Mouse (Mus musculus) limb, embryonic 15.5 days (tissue): ENCODE measurements around the gene Bbc3. TPM values are rescaled to one million over a fixed set of nuclear protein-coding genes. Genes with fewer than 3 reads are reported as not detected.
"Not testable (repeated sequence)": the region's sequence is repeated elsewhere in the genome, so short reads cannot be mapped to it uniquely, and the experiment has no call there.

Experiments
- ATAC-seq: fragments of 200-750 bp; cut with Nextera tagmentation; 2 replicates; pipeline ENCODE4 v1.8.0; 2017; ENCODE audit warnings: low read depth, moderate TSS enrichment; ENCODE audit not compliant: insufficient number of reproducible peaks, low FRiP score, low TSS enrichment
- H3K27ac ChIP-seq: fragments of 300-500 bp; sonication (generic); 2 replicates; pipeline ENCODE4 v1.5.1; 2015; ENCODE audit warnings: moderate library complexity, mild to moderate bottlenecking, inconsistent platforms
- H3K27me3 ChIP-seq: fragments of 300-500 bp; sonication (generic); 2 replicates; pipeline ENCODE4 v1.6.1; 2015; ENCODE audit warnings: inconsistent platforms
- H3K36me3 ChIP-seq: fragments of 300-500 bp; sonication (generic); 2 replicates; pipeline ENCODE4 v1.6.1; 2015; ENCODE audit warnings: inconsistent platforms
- H3K4me1 ChIP-seq: fragments of 300-500 bp; sonication (generic); 2 replicates; pipeline ENCODE4 v1.6.1; 2015; ENCODE audit warnings: inconsistent platforms
- H3K4me2 ChIP-seq: fragments of 300-500 bp; sonication (generic); 2 replicates; pipeline ENCODE4 v1.6.1; 2015; ENCODE audit warnings: mild to moderate bottlenecking, inconsistent platforms
- H3K4me3 ChIP-seq: fragments of 300-500 bp; sonication (generic); 2 replicates; pipeline ENCODE4 v1.5.1; 2015; ENCODE audit warnings: mild to moderate bottlenecking, inconsistent platforms
- H3K9ac ChIP-seq: fragments of 300-500 bp; sonication (generic); 2 replicates; pipeline ENCODE4 v1.6.1; 2015; ENCODE audit warnings: inconsistent platforms
- H3K9me3 ChIP-seq: fragments of 300-500 bp; sonication (generic); 2 replicates; pipeline ENCODE4 v1.6.1; 2016; ENCODE audit warnings: inconsistent platforms
- WGBS: fragments of 180-500 bp; shearing (Covaris S2); methylation state at CpG from one replicate; pipeline ENCODE4 v1.1.7; 2015; 5-methylcytosine and 5-hydroxymethylcytosine counted together
- polyA plus RNA-seq: library from polyadenylated mRNA; unstranded; fragments of >200 nt; fragmentation: Nextera tagmentation; extraction: Ambion mirVana; gene quantifications from 2 replicates; pipeline ENCODE4 v1.2.1, GENCODE M21; 2015

Bbc3 gene
- polyA plus RNA-seq, 1 experiment from 2014 or later: 6.4 TPM

- H3K27me3 ChIP-seq: no peaks in the 10 kb centered on the region
- H3K4me1 ChIP-seq: peaks cover 39% of the 10 kb centered on the region
- peak; percentile 62 for ATAC-seq
- 3% methylated on average over 41 of the region's 41 CpGs for WGBS
- H3K9me3 ChIP-seq: no peaks in the 10 kb centered on the region
- H3K9ac ChIP-seq: peak overlapping the region; percentile 27; the same call in 1 of the 2 replicates
- no peaks in the 10 kb centered on the region for H3K36me3 ChIP-seq
- peak overlapping the region; percentile 90 for H3K4me2 ChIP-seq
- H3K27ac ChIP-seq: peak overlapping the region; percentile 93
- H3K4me3 ChIP-seq: peak overlapping the region; percentile 54
Observed at GRCm38 (mm10) chr7:16295321-16295900, 12.8 kb upstream of the Bbc3 start.

- H3K9ac ChIP-seq: no peak overlapping the region
- H3K27me3 ChIP-seq: no peaks in the 10 kb centered on the region
- no peaks in the 10 kb centered on the region for H3K36me3 ChIP-seq
- 42% methylated on average over 2 of the region's 2 CpGs for whole genome bisulfite sequencing
- no peak overlapping the region for H3K4me3 ChIP-seq
- H3K4me1 ChIP-seq: peaks cover 39% of the 10 kb centered on the region
- no peak for ATAC-seq
- no peak overlapping the region for H3K4me2 ChIP-seq
- no peaks in the 10 kb centered on the region for H3K9me3 ChIP-seq
- peak overlapping the region; percentile 93 for H3K27ac ChIP-seq
Observed at GRCm38 (mm10) chr7:16296146-16296545, 12.0 kb upstream of the Bbc3 start.

- H3K36me3 ChIP-seq: no peaks in the 10 kb centered on the region
- no peaks in the 10 kb centered on the region for H3K27me3 ChIP-seq
- WGBS: under 1% methylated on average over 21 of the region's 22 CpGs
- peak overlapping the region; percentile 93 for H3K27ac ChIP-seq
- peak overlapping the region; percentile 41 for H3K9ac ChIP-seq
- H3K4me2 ChIP-seq: peak overlapping the region; percentile 58
- H3K9me3 ChIP-seq: no peaks in the 10 kb centered on the region
- peaks cover 39% of the 10 kb centered on the region for H3K4me1 ChIP-seq
- H3K4me3 ChIP-seq: peak overlapping the region; percentile 34
- ATAC-seq: no peak; the same call in 1 of the 2 replicates
Observed at GRCm38 (mm10) chr7:16296766-16297390, 11.3 kb upstream of the Bbc3 start.

- Histone ChIP-seq H3K4me1 (peaks cover 39% of the 10 kb centered on the region), H3K4me3 (no peak overlapping the region), H3K4me2 (no peak overlapping the region), H3K27me3 (no peaks in the 10 kb centered on the region), H3K36me3 (no peaks in the 10 kb centered on the region), H3K9ac (no peak overlapping the region), H3K27ac (no peak overlapping the region), H3K9me3 (no peaks in the 10 kb centered on the region)
- WGBS: 51% methylated on average over 2 of the region's 2 CpGs
- no peak for ATAC-seq
Observed at GRCm38 (mm10) chr7:16297616-16298015, 10.6 kb upstream of the Bbc3 start.

- 77% methylated on average over 5 of the region's 5 CpGs for WGBS
- Histone ChIP-seq H3K27me3 (no peaks in the 10 kb centered on the region), H3K27ac (0 out of 2 replicates have a peak overlapping the region, but pooled peaks have one; percentile 61), H3K4me3 (0 out of 2 replicates have a peak overlapping the region, but pooled peaks have one; percentile 47), H3K36me3 (no peaks in the 10 kb centered on the region), H3K9ac (no peak overlapping the region), H3K4me2 (peak overlapping the region; percentile 87; the same call in 1 of the 2 replicates), H3K9me3 (no peaks in the 10 kb centered on the region), H3K4me1 (peaks cover 39% of the 10 kb centered on the region)
- no peak for ATAC-seq
Observed at GRCm38 (mm10) chr7:16298927-16299326, 9.3 kb upstream of the Bbc3 start.

GRCm38 (mm10) chr7:16299419-16300035 is 8.7 kb upstream of the Bbc3 start:
- Histone ChIP-seq H3K36me3 (no peaks in the 10 kb centered on the region), H3K9me3 (no peaks in the 10 kb centered on the region), H3K27me3 (no peaks in the 10 kb centered on the region), H3K27ac (peak overlapping the region; percentile 61), H3K4me3 (peak overlapping the region; percentile 47), H3K4me2 (peak overlapping the region; percentile 87), H3K4me1 (peaks cover 39% of the 10 kb centered on the region), H3K9ac (peak overlapping the region; percentile 44)
- 2% methylated on average over 52 of the region's 52 CpGs for WGBS
- ATAC-seq: peak; percentile 75

GRCm38 (mm10) chr7:16307141-16307540 is 1.1 kb upstream of the Bbc3 start:
- Histone ChIP-seq H3K4me1 (peaks cover 37% of the 10 kb centered on the region), H3K27me3 (peaks cover 14% of the 10 kb centered on the region)
- H3K9ac ChIP-seq, H3K4me3 ChIP-seq, ATAC-seq, H3K36me3 ChIP-seq, H3K9me3 ChIP-seq, H3K27ac ChIP-seq, H3K4me2 ChIP-seq: not testable (repeated sequence)
- 74% methylated on average over 6 of the region's 6 CpGs for WGBS

- whole genome bisulfite sequencing: 36% methylated on average over 16 of the region's 16 CpGs
- Histone ChIP-seq H3K4me2 (peak overlapping the region; percentile 98), H3K4me3 (peak overlapping the region; percentile 65), H3K9ac (0 out of 2 replicates have a peak overlapping the region, but pooled peaks have one; percentile 42), H3K4me1 (peaks cover 52% of the 10 kb centered on the region), H3K9me3 (no peaks in the 10 kb centered on the region), H3K36me3 (no peaks in the 10 kb centered on the region), H3K27ac (peak overlapping the region; percentile 72), H3K27me3 (peaks cover 17% of the 10 kb centered on the region)
- ATAC-seq: no peak
Observed at GRCm38 (mm10) chr7:16308555-16309317, 543 bp downstream of the Bbc3 start.

- peak overlapping the region; percentile 65 for H3K4me3 ChIP-seq
- H3K27ac ChIP-seq: peak overlapping the region; percentile 72
- H3K36me3 ChIP-seq: no peaks in the 10 kb centered on the region
- WGBS: 1% methylated on average over 58 of the region's 61 CpGs
- ATAC-seq: peak; percentile 36; the same call in 1 of the 2 replicates
- no peaks in the 10 kb centered on the region for H3K9me3 ChIP-seq
- peak overlapping the region; percentile 98 for H3K4me2 ChIP-seq
- peak overlapping the region; percentile 42 for H3K9ac ChIP-seq
- H3K4me1 ChIP-seq: peaks cover 58% of the 10 kb centered on the region
- H3K27me3 ChIP-seq: peaks cover 17% of the 10 kb centered on the region
Observed at GRCm38 (mm10) chr7:16309318-16310019, 1.3 kb downstream of the Bbc3 start.

GRCm38 (mm10) chr7:16310020-16310520 is 1.9 kb downstream of the Bbc3 start:
- Histone ChIP-seq H3K4me1 (peaks cover 60% of the 10 kb centered on the region), H3K9me3 (no peaks in the 10 kb centered on the region), H3K36me3 (no peaks in the 10 kb centered on the region), H3K4me2 (peak overlapping the region; percentile 98), H3K9ac (peak overlapping the region; percentile 42; the same call in 1 of the 2 replicates), H3K4me3 (peak overlapping the region; percentile 65), H3K27me3 (peaks cover 17% of the 10 kb centered on the region), H3K27ac (peak overlapping the region; percentile 72)
- under 1% methylated on average over 29 of the region's 56 CpGs for WGBS
- no peak for ATAC-seq
